Mouse (Mus musculus): ENCODE measurements at regions not wholly inside any gene's neighbourhood (a gene's known extent, or its start where the extent isn't known, plus 50 kb on each side); places are given as distances from the start of the nearest gene placed in this dataset.

DNA sequence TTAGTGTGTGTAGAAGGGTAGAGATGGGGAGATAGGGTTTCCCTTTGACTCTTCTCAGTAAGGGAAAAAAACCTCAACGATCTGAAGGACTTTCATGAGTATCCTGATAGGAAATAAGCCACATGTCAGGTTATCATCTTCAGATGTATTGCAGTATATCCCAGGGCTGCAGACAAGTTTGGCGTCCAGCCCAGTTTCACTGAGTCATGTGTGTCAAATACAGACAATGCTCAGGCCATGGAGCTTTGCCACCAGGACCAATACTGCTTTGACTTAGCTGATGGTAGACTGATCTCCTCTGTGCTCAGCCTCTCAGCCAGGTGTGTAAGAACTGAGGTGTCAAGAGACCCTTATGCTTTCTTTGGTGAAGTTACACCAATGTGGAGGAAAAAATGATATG lies 62.9 kb downstream of the Cst10 start:
- no peak for DNase-seq (ENCODE audit: low spot score in 2 of 2)

DNA sequence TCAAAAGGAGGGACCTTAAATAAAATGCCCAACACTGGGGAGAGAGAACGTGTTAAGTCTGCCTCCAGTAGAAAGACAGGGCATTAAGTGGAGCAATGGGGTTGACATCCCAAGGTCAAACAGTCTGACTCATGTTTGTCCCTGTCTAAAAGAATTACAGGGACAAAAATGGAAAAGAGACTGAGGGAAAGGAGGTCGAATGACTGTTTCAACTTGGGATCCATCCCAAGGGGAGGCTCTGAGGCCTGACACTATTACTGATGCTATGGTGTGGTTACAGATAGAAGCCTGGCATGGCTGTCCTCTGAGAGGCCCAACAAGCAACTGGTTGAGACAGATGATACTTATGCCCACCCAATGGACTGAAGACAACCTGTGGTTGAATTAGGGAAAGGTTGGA lies 67.6 kb downstream of the Cst10 start:
- DNase-seq (ENCODE audit: low spot score in 2 of 2), result no peak

DNA sequence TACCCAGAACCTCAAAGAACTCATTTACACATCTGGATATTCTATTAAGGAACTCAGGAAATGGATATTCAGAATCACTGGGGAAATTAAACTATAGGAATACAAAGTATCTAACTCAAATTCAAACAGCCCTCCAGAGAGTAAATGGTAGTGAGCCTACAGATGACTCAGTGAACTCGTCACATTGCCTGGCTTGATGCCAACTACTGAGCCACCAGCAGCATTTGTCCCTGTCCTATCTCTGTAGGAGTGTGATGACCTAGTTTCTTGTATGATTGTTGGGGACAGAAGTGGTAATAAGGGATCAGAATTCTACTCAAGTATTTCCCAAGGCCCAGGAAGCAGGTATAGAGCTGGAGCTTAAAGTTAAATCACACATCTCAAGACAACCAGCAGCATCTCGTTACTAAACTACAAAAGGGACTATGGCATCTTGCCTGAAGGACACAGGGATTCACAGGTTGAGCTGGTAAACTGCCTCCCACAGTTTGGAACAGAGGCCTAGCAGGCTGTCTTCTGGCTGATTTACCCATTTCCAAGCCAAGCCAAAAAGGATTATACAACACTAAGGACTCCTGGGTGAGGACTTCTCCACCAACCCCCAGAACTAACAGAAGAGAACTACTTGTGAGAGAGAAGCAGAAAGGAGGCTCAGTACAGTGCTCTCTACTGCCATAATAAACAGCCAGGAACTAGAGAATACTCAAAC lies 88.6 kb downstream of the Cst10 start:
- DNase-seq (ENCODE audit: low spot score in 2 of 2), result no peak

DNA sequence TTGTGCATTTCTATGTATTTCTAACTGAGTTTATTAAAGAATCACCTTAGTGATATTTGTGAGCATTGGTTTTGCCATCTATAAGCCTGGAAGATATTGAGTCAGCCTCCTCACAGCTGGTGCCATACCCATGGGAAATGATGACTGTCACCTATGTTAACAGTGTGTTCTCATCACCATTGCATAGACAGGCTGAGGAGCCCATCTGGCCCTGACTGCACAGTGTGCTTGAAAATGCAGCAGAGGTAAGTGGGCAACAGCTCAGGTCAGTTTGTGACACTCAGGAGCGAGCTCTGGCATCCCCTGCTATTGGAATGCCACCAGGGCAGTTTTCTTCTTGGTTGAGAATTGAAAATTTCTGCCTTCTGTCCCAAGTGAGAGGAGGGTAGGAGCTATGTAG lies 108.0 kb downstream of the Cst10 start:
- no peak for DNase-seq (ENCODE audit: low spot score in 2 of 2)

DNA sequence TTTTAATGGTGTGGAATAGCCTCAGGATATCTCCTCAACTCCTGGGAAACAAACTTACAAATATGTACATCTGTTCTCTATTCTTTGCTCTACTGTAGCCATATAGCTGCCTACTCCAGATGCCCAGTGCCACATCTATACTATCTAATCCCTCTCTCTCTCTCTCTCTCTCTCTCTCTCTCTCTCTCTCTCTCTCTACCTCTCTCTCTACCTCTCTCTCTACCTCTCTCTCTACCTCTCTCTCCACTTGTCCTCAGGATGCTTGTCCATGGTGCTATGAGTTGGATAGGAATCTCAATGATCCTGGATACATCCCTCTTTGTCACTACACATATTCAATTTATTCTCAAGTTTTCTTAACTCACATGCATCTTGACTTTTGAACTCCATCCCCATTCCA lies 119.6 kb downstream of the Cst10 start:
- no peak for DNase-seq (ENCODE audit: low spot score in 2 of 2)

- DNase-seq (ENCODE audit: low spot score in 2 of 2), result no peak
Observed at GRCm38 (mm10) chr2:149542837-149543236, 138.0 kb downstream of the Cst10 start.

GRCm38 (mm10) chr2:149545708-149546107 lies 140.9 kb downstream of the Cst10 start:
- no peak for DNase-seq (ENCODE audit: low spot score in 2 of 2)

DNA sequence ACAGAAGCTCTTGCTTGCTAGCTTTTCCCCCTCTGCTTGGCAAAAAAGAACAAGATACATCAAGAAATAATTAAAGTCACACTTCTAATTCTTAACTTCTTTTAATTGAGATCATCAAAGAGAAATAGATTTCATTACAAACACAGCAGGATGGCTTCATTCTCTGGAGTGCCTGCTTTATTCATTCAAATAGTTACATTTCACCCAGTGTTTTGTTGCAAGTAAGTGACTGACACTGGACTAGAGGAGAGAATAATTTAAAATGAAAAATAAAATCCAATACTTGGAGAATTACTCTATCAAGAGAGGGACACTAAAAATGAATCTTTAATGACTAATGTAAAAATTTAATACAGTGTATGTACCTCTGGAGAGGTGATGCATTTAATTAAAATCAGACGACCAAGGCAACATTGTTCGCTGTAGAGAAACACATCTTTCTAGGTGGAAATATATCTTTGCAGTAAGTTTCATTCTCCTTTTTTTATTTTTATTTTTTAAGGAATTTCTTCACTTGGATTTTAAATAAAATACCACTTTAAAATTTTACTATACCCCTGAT lies 141.9 kb downstream of the Cst10 start:
- DNase-seq (ENCODE audit: low spot score in 2 of 2), result no peak

- no peak for DNase-seq (ENCODE audit: low spot score in 2 of 2)
Observed at GRCm38 (mm10) chr2:149555209-149555608, 150.4 kb downstream of the Cst10 start.

DNA sequence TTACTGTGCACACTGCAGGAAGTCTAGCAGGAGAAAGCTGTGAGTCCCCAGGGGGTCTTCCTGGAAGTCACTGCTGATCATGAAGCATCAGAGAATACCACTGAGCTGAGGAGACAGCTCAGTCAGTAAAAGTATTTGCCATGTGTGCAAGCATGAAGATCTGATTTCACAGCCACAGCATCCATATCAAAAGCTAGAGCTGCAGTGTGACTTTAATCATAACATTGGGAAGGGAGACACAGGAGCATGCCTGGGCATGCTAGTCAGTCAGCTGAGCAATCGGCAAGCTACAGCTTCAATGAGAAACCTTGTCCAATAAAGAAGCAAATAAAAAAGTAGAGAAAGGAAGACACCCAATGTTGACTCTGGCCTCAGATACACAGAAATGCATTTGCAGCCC lies 168.9 kb downstream of the Cst10 start:
- DNase-seq (ENCODE audit: low spot score in 2 of 2), result no peak

GRCm38 (mm10) chr2:149602581-149602980 lies 197.7 kb downstream of the Cst10 start:
- DNase-seq (ENCODE audit: low spot score in 2 of 2), result no peak

- DNase-seq (ENCODE audit: low spot score in 2 of 2), result no peak
Observed at GRCm38 (mm10) chr2:149613381-149613780, 208.5 kb downstream of the Cst10 start.

DNA sequence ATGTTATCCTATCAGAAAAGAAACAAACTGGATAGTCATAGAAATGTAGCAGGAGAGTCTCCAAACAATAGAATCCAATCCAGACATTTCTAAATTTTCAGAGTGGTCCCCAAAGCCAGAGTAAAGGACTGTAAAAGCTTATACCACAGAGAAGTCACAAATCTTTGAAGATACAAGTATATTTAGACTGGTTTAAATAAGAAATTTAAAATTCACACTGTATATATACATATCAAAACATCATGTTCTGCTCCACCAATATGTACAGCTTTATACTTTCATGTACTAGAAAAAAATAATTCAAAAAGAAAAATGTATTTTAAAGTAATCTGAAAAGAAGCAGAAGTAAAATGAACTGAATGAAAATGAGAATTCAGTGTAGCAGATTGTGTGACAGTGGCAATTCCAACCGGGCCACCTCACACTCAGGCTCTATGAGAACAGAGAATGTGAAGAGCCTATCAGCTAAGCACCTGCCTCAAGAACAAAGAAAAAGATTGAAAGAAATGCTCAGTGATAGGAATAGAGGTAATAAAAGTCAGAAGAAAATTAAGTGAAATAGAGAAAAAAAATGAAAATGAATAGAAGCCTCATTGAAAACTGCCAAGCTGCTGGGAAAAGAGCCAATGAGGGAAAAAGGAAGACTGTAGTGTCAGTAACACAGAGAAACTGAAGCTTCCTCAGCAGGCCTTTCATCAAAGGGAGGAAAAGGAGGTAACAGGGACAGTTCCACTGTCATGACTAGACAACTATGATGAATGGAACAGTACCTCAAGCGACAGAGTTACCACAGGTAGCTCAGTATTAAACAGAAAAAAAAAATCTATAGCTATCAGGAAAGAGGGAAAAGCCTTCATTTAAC lies 209.5 kb downstream of the Cst10 start:
- DNase-seq (ENCODE audit: low spot score in 2 of 2), result no peak

GRCm38 (mm10) chr2:149625626-149626025 lies 203.4 kb upstream of the Syndig1 start:
- DNase-seq (ENCODE audit: low spot score in 2 of 2), result no peak

DNA sequence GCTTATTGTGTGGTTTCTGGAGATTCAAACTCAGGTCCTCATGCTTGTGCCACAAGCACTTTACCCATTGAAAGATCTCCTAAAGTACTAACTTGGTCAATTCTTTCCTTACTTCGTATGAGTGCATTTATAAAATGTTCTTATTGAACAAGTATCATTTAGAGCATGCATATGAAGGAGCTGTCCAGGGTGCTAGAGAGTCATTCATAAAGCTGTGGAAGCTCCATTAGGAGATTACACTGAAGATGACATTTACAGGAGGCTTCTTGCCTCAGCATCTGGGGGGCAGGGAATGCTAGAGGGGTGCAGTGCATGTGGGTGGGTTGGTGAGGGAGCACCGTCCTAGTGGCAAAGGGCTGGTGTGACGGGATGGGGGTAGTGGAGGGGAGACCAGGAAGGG lies 187.8 kb upstream of the Syndig1 start:
- DNase-seq (ENCODE audit: low spot score in 2 of 2), result no peak

DNA sequence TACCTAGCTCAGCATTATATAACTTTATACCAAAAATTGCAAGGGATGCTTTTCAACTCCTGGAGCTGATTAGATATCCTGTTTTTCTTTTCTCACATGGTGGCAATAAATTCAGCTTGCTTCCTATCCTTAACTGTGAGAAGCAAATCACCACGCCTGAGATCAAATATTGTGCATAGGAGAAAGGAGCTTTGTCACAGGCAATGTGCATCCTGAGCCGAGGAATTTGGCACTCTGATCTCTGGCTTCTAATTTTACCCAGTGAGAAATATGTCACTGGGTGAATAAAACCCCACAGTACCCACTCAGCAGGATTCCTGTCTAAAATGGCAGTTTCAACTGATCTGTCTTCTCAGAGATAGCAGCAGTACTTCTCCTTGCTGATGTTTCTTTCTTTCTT lies 177.2 kb upstream of the Syndig1 start:
- DNase-seq (ENCODE audit: low spot score in 2 of 2), result no peak

DNA sequence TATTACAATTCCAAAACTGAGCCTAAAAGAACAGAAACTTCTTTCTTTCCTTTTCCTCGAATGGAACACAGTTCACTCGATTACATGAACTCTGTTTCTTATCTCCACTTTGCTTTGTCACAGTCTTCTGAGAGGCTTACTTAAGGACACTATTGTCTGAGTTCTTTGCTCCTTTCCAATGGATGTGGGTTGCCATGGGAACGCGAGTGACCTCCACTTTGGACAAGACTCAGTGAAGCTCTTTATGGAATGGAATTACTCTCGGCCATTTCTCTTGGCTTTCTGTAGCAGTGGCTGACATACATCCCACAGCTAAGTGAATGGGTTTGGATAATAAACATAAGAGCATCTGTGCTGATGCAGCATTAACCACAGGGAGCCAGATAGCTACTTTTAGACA lies 167.9 kb upstream of the Syndig1 start:
- DNase-seq (ENCODE audit: low spot score in 2 of 2), result no peak

DNA sequence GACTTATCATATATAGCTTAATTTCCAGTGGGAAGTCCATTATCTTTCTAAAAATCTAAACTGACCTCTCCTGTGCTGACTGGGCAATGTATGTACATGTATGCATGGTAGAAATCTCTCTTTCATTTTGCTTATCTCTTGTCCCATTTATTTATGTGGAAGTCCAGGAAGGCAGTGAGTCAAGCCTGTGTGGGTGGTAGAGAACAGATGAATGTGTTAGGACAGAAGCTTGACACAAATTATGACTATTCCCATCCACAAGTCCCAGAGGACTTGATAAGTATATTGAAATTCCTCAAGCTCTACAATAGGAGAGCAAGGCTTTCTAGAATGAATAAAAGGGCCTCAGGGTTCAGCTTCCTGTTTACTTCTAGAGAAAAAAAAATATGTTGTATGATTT lies 164.6 kb upstream of the Syndig1 start:
- DNase-seq (ENCODE audit: low spot score in 2 of 2), result no peak

DNA sequence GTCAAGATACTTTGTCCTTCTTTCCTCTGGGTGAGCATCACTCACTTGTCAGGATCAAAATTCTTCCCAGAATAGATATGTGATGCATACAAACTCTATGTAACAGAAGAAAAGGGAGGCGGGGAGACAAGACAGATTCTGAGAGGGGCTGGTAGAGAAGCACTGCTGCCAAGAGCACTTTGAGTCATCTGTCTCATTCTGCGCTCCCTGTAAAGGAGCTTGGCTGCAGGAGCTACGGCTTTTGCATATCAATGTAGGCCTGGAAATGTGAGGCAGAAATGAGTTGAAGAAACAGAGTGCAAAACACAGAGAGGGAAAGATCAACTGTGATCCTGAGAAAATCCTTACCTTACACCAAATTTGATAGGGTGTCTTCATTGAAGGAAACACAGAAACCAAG lies 162.6 kb upstream of the Syndig1 start:
- DNase-seq (ENCODE audit: low spot score in 2 of 2), result no peak

GRCm38 (mm10) chr2:149671870-149672269 lies 157.1 kb upstream of the Syndig1 start:
- no peak for DNase-seq (ENCODE audit: low spot score in 2 of 2)

GRCm38 (mm10) chr2:149679822-149680459 lies 149.1 kb upstream of the Syndig1 start:
- no peak for DNase-seq (ENCODE audit: low spot score in 2 of 2)

- DNase-seq (ENCODE audit: low spot score in 2 of 2), result no peak
Observed at GRCm38 (mm10) chr2:149722342-149722741, 106.7 kb upstream of the Syndig1 start.

Measured in urinary bladder, postnatal 4 days (tissue).